Mouse (Mus musculus) ES-Bruce4 (cell line): ENCODE measurements at regions not wholly inside any gene's neighbourhood (a gene's known extent, or its start where the extent isn't known, plus 50 kb on each side); places are given as distances from the start of the nearest gene placed in this dataset.

ENCODE experiments used
- CTCF ChIP-seq: IDR thresholded peaks from one replicate; pipeline ENCODE4 v1.8.1; 2011; ENCODE audit warnings: low read depth, low read length
- POLR2A ChIP-seq: IDR thresholded peaks from one replicate; pipeline ENCODE4 v1.8.1; 2011; ENCODE audit warnings: low read length; ENCODE audit not compliant: insufficient read depth

DNA sequence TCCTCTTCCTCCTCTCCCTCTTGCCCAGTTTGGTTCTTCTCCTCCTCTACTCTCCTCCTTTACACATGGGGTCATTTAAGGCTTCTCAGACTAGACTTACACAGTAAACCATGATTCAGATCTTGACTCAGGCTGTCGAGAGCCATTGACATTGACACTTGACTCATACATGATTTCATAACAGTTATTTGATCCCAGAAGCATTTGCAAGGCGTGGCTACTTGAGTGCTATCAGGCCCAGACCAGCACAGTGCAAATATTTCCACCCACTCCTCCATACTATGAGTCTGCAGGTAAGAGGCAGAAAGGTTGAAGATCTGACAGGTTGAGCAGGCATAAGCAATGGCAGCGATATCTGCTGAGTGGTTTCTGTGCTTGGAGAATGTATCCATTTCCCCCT is 99.2 kb downstream of the Rab11fip2 start:
- no peak for TF ChIP-seq CTCF
- no peak for TF ChIP-seq POLR2A
